9 mouse cellular contexts compared by ENCODE assay signal in genomic region chr9:123986217-123986616, GRCm38 (mm10). TPM values are rescaled to one million over a fixed set of nuclear protein-coding genes. Genes with fewer than 3 reads are reported as not detected.
A peak's percentile ranks its signal among the peaks of the same experiment; 100 is the strongest.
DNase-seq lines count a peak whose midpoint lies in the region; ATAC-seq and TF ChIP-seq lines count a peak whose summit lies in the region.
"Had no signal": no experiment of that assay in that cellular context is flagged by ENCODE, and none has a peak within 500 bp of the region (broad histone marks: within the 10 kb centered on the region; RNA-seq: fewer than 3 reads in every experiment).

No protein-coding gene starts in this region.

- TF ChIP-seq POLR2A in thymus, adult 2 months (IDR thresholded peaks at IDR 0.05; ENCODE audit: control insufficient read depth, extremely low read depth, insufficient read depth, low read length, poor library complexity): no peak

- WGBS in forebrain, postnatal 0 days: 86% methylated on average over 2 of the region's 2 CpGs
- WGBS in forebrain, embryonic 14.5 days: 76% methylated on average over 2 of the region's 2 CpGs
- 52% methylated on average over 2 of the region's 2 CpGs for WGBS in thymus, adult 2 months
- 37% methylated on average over 2 of the region's 2 CpGs for WGBS in liver, embryonic 16.5 days (ENCODE audit: insufficient replicate concordance)

- H3K4me1 ChIP-seq in forebrain, postnatal 0 days (ENCODE audit: insufficient read depth): no peaks in the 10 kb centered on the region
- H3K4me1 ChIP-seq in forebrain, embryonic 14.5 days (ENCODE audit: control insufficient read depth, insufficient read depth, low read length): no peaks in the 10 kb centered on the region
- H3K4me1 ChIP-seq in thymus, adult 2 months (replicated peaks; ENCODE audit: control insufficient read depth, insufficient read depth, low read length): no peaks in the 10 kb centered on the region
- H3K4me1 ChIP-seq in liver, embryonic 16.5 days (ENCODE audit: control insufficient read depth, low read depth, low read length): peaks cover 18% of the 10 kb centered on the region

- H3K4me2 ChIP-seq in forebrain, postnatal 0 days (ENCODE audit: low read depth): no peak overlapping the region
- H3K4me2 ChIP-seq in forebrain, embryonic 14.5 days (ENCODE audit: low read length): no peak overlapping the region
- H3K4me2 ChIP-seq in liver, embryonic 16.5 days (ENCODE audit: low read depth, low read length): no peak overlapping the region

- DNase-seq in forebrain, postnatal 0 days: peak; percentile 1
- DNase-seq in forebrain, embryonic 14.5 days (ENCODE audit: low spot score): no peak
- DNase-seq in thymus, adult 2 months: peak; percentile 23
- DNase-seq in thymus, postnatal 36 days: no peak
- peak; percentile 13 for DNase-seq in thymus, postnatal 25 days
- DNase-seq in urinary bladder, postnatal 25 days (ENCODE audit: low spot score): no peak
- no peak for DNase-seq in neural tube, embryonic 10.5 days (ENCODE audit: extremely low spot score, low spot score)

- no peak overlapping the region for H3K9ac ChIP-seq in forebrain, postnatal 0 days
- H3K9ac ChIP-seq in forebrain, embryonic 14.5 days (ENCODE audit: low read length): no peak overlapping the region
- no peak overlapping the region for H3K9ac ChIP-seq in liver, embryonic 16.5 days (ENCODE audit: low read depth, low read length)

- no peak for ATAC-seq in forebrain, postnatal 0 days
- no peak for ATAC-seq in forebrain, embryonic 14.5 days
- peak; percentile 50 for ATAC-seq in liver, embryonic 16.5 days (ENCODE audit: low read depth)

- no peaks in the 10 kb centered on the region for H3K36me3 ChIP-seq in forebrain, postnatal 0 days (ENCODE audit: insufficient read depth)
- no peaks in the 10 kb centered on the region for H3K36me3 ChIP-seq in forebrain, embryonic 14.5 days (ENCODE audit: control insufficient read depth, insufficient read depth, low read length)
- H3K36me3 ChIP-seq in thymus, adult 2 months (ENCODE audit: control insufficient read depth, insufficient read depth, low read length): no peaks in the 10 kb centered on the region
- H3K36me3 ChIP-seq in liver, embryonic 16.5 days (ENCODE audit: control insufficient read depth, insufficient read depth): no peaks in the 10 kb centered on the region

- no peak overlapping the region for H3K27ac ChIP-seq in forebrain, postnatal 0 days (ENCODE audit: low read depth, low read length)
- no peak overlapping the region for H3K27ac ChIP-seq in forebrain, embryonic 14.5 days (ENCODE audit: low read depth, low read length)
- H3K27ac ChIP-seq in thymus, adult 2 months (ENCODE audit: control insufficient read depth, insufficient read depth, low read length): no peak overlapping the region
- no peak overlapping the region for H3K27ac ChIP-seq in liver, embryonic 16.5 days (ENCODE audit: low read length)

- H3K4me3 ChIP-seq in forebrain, postnatal 0 days (ENCODE audit: low read depth, low read length): no peak overlapping the region
- no peak overlapping the region for H3K4me3 ChIP-seq in forebrain, embryonic 14.5 days (ENCODE audit: low read depth, low read length)
- H3K4me3 ChIP-seq in thymus, adult 2 months (ENCODE audit: control insufficient read depth, insufficient read depth, low read length): no peak overlapping the region
- no peak overlapping the region for H3K4me3 ChIP-seq in liver, embryonic 16.5 days (ENCODE audit: low read depth, low read length)

- no peaks in the 10 kb centered on the region for H3K9me3 ChIP-seq in forebrain, postnatal 0 days (ENCODE audit: low read length)
- no peaks in the 10 kb centered on the region for H3K9me3 ChIP-seq in forebrain, embryonic 14.5 days (replicated peaks; ENCODE audit: control insufficient read depth, low read length)
- H3K9me3 ChIP-seq in liver, embryonic 16.5 days (replicated peaks; ENCODE audit: control insufficient read depth, low read length): no peaks in the 10 kb centered on the region

- TF ChIP-seq CTCF in forebrain, postnatal 0 days (IDR thresholded peaks at IDR 0.05; ENCODE audit: low read depth): no peak
- no peak for TF ChIP-seq CTCF in thymus, adult 2 months (IDR thresholded peaks at IDR 0.05; ENCODE audit: borderline replicate concordance, control insufficient read depth, extremely low read depth, insufficient read depth, low read length, poor library complexity)

- no peaks in the 10 kb centered on the region for H3K27me3 ChIP-seq in forebrain, postnatal 0 days (ENCODE audit: insufficient read depth, low read length)
- no peaks in the 10 kb centered on the region for H3K27me3 ChIP-seq in forebrain, embryonic 14.5 days (replicated peaks; ENCODE audit: control insufficient read depth, insufficient read depth, low read length)
- no peaks in the 10 kb centered on the region for H3K27me3 ChIP-seq in thymus, adult 2 months (ENCODE audit: control insufficient read depth, insufficient read depth, low read length)
- H3K27me3 ChIP-seq in liver, embryonic 16.5 days (ENCODE audit: control insufficient read depth, insufficient read depth, low read depth, low read length): no peaks in the 10 kb centered on the region

RNA-seq across cellular contexts. Expression of gene Ccr1l1, which starts 8.0 kb away (rescaled TPM):
- total RNA-seq in forebrain, postnatal 0 days (2014; rRNA removed): not detected in 2 replicates
- not detected in 2 replicates for polyA plus RNA-seq in forebrain, postnatal 0 days (2015; fragmentation: Nextera tagmentation; extraction: Ambion mirVana)
- not detected in 2 replicates for polyA plus RNA-seq in forebrain, embryonic 14.5 days (2014; fragmentation: Nextera tagmentation; extraction: Ambion mirVana)
- 0.22 TPM in 1 of 2 replicates, not detected in the other for polyA plus RNA-seq in thymus, adult 2 months (2012; rRNA removed)
- 0.07 TPM in 1 of 2 replicates, not detected in the other for polyA plus RNA-seq in liver, embryonic 16.5 days (2015; fragmentation: Nextera tagmentation; extraction: Ambion mirVana)
- total RNA-seq: layer of hippocampus, adult 18-20 months had no signal

RNA-seq across cellular contexts. Expression of gene Ccr1, which starts 17.7 kb away (rescaled TPM):
- 0.38 and 1.1 TPM in 2 replicates for total RNA-seq in forebrain, postnatal 0 days (2014; rRNA removed)
- 0.76 and 0.77 TPM in 2 replicates for polyA plus RNA-seq in forebrain, postnatal 0 days (2015; fragmentation: Nextera tagmentation; extraction: Ambion mirVana)
- 1.0 and 1.1 TPM in 2 replicates for polyA plus RNA-seq in forebrain, embryonic 14.5 days (2014; fragmentation: Nextera tagmentation; extraction: Ambion mirVana)
- polyA plus RNA-seq in thymus, adult 2 months (2012; rRNA removed): 1.3 and 1.8 TPM in 2 replicates
- 2.9 and 3.5 TPM in 2 replicates for polyA plus RNA-seq in liver, embryonic 16.5 days (2015; fragmentation: Nextera tagmentation; extraction: Ambion mirVana)

RNA-seq across cellular contexts. Expression of gene Ccr3, which starts 35.6 kb away (rescaled TPM):
- total RNA-seq in forebrain, postnatal 0 days (2014; rRNA removed): 0.05 TPM in 1 of 2 replicates, not detected in the other
- not detected in 2 replicates for polyA plus RNA-seq in forebrain, postnatal 0 days (2015; fragmentation: Nextera tagmentation; extraction: Ambion mirVana)
- polyA plus RNA-seq in forebrain, embryonic 14.5 days (2014; fragmentation: Nextera tagmentation; extraction: Ambion mirVana): not detected in 2 replicates
- 0.52 and 0.90 TPM in 2 replicates for polyA plus RNA-seq in thymus, adult 2 months (2012; rRNA removed)
- 0.14 and 0.18 TPM in 2 replicates for polyA plus RNA-seq in liver, embryonic 16.5 days (2015; fragmentation: Nextera tagmentation; extraction: Ambion mirVana)
- total RNA-seq: layer of hippocampus, adult 18-20 months had no signal

Comparison
In these comparisons a context has a peak if more than half of its experiments do, and no peak if none do; other contexts are left out.
1. DNase-seq: peak in forebrain, postnatal 0 days (single experiment), thymus, adult 2 months (single experiment) and thymus, postnatal 25 days (single experiment); none in forebrain, embryonic 14.5 days (single experiment), thymus, postnatal 36 days (0 of 2), urinary bladder, postnatal 25 days (single experiment) and neural tube, embryonic 10.5 days (single experiment).